In genomic region chr11:31617797-31618196, GRCm38 (mm10) we compare ENCODE assay signal across 17 mouse cellular contexts.
"Had no signal": no experiment of that assay in that cellular context is flagged by ENCODE, and none has a peak within 500 bp of the region (broad histone marks: within the 10 kb centered on the region; RNA-seq: fewer than 3 reads in every experiment).

No protein-coding gene starts in this region.

- H3K27me3 ChIP-seq: kidney, embryonic 15.5 days; limb, embryonic 13.5 days; neural tube, embryonic 12.5 days had no signal

- H3K4me1 ChIP-seq: kidney, embryonic 15.5 days; limb, embryonic 10.5 days; neural tube, embryonic 12.5 days had no signal

- DNase-seq: midbrain, embryonic 14.5 days; retina, postnatal 1 day; right cerebral cortex, postnatal 25 days; spleen, adult 18-20 months; thymus, adult 2 months; thymus, postnatal 14 days had no signal

- H3K9me3 ChIP-seq: kidney, embryonic 15.5 days; limb, embryonic 10.5 days; limb, embryonic 13.5 days; megakaryocyte, embryonic 14.5 days; neural tube, embryonic 12.5 days had no signal

- ATAC-seq: intestine, postnatal 0 days; liver, postnatal 0 days had no signal

- H3K36me3 ChIP-seq: kidney, embryonic 15.5 days; limb, embryonic 10.5 days; limb, embryonic 13.5 days; neural tube, embryonic 12.5 days had no signal

- H3K9ac ChIP-seq: kidney, embryonic 15.5 days; limb, embryonic 13.5 days; liver, embryonic 14.5 days; liver, postnatal 0 days; lung, embryonic 14.5 days; neural tube, embryonic 12.5 days had no signal

- H3K4me2 ChIP-seq: kidney, embryonic 15.5 days; limb, embryonic 13.5 days; lung, embryonic 14.5 days; midbrain, embryonic 11.5 days; neural tube, embryonic 12.5 days had no signal

- H3K27ac ChIP-seq: kidney, embryonic 15.5 days; limb, embryonic 10.5 days; limb, embryonic 13.5 days; liver, embryonic 14.5 days; macrophage; neural tube, embryonic 12.5 days had no signal

- H3K4me3 ChIP-seq: kidney, embryonic 15.5 days; limb, embryonic 10.5 days; limb, embryonic 13.5 days; megakaryocyte, embryonic 14.5 days; neural tube, embryonic 12.5 days had no signal
